Mouse (Mus musculus): ENCODE measurements at regions not wholly inside any gene's neighbourhood (a gene's known extent, or its start where the extent isn't known, plus 50 kb on each side); places are given as distances from the start of the nearest gene placed in this dataset.

DNA sequence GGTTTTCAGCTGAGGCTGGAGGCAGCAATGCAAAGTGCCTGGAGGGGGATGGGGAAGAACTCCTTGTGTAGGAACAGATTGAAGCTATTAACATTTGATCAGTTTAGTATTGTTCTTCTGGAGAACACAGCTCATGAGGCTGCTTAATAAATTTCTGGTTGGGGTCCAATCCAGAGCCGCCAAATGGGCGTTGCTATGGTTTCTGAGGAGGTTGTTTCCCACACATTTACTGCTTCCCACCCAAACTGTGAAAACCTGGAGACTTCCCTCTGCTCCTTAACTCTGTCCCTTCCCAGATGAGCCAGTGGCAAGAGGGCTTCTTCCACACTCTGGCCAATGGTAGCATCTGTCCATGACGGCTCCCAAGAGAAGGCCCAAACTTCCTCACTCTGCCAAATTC lies 113.2 kb upstream of the Klf4 start:
- no peak for TF ChIP-seq CEBPB (IDR thresholded peaks at IDR 0.05; ENCODE audit: insufficient read depth, poor library complexity, severe bottlenecking)
- TF ChIP-seq E2F4 (IDR thresholded peaks at IDR 0.05; ENCODE audit: insufficient read depth), result no peak
- TF ChIP-seq TCF3 (IDR thresholded peaks at IDR 0.05; ENCODE audit: insufficient read length, low read depth), result no peak
- TF ChIP-seq USF1 (IDR thresholded peaks at IDR 0.05; ENCODE audit: low read depth), result no peak
- TF ChIP-seq MAX (IDR thresholded peaks at IDR 0.05; ENCODE audit: low read depth), result no peak

Measured in myocyte (in vitro differentiated cells).